ENCODE assay signal across 8 mouse cellular contexts in the genomic region with DNA sequence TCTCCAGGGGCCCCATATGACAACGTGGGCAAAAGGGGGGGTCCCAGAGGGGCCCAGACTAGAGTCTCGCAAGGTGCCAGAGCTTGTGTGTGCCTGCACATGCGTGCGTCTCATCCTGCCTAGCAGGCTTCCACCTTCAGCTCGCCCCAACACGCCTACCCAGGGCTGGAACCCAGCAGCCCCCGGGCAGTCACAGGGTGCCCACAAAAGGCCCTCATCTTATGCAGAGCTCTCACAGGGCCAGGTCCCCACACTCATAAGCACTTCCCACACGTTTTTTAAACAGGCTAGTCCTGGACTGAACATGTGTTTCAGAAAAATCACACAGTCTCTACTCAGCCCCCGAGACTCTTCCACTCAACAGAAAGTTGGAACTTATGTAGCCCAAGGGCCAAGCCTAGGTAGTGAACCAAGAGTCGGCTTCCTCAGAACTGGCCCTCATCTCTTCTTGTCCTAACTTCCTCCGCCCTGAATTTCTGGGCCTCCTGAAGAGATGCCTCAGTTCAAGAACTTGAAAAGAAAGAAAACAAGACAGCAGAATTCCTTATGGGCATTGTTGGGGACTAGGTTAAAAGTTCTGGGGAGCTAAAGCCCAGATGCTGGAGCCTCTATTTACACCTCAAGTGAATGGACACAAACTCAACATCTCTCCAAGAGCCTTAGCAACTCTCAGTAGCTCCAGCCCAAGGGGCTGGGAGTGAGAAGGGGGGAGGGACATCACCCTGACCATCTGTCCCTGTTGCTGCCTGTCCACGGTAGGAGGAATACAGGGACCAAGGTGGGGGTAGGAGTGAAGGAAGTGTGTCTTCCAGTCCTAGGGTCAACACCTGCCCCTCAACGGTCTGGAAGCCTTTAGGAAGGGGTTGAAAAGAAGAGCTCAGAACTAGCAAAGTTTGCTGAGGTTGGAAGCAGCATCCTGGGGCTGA. TPM values are rescaled to one million over a fixed set of nuclear protein-coding genes. Genes with fewer than 3 reads are reported as not detected.
DNase-seq lines count a peak whose midpoint lies in the region; ATAC-seq and TF ChIP-seq lines count a peak whose summit lies in the region.

No protein-coding gene starts in this region.

- H3K4me1 ChIP-seq in lung, embryonic 14.5 days (ENCODE audit: insufficient read depth), result peaks cover 36% of the 10 kb centered on the region
- H3K4me1 ChIP-seq in hindbrain, embryonic 10.5 days (replicated peaks), result peaks cover 72% of the 10 kb centered on the region
- H3K4me1 ChIP-seq in midbrain, embryonic 10.5 days, result peaks cover 68% of the 10 kb centered on the region

- no peaks in the 10 kb centered on the region for H3K27me3 ChIP-seq in lung, embryonic 14.5 days (ENCODE audit: insufficient read depth, low read length)
- no peaks in the 10 kb centered on the region for H3K27me3 ChIP-seq in hindbrain, embryonic 10.5 days (ENCODE audit: insufficient read depth, poor library complexity, severe bottlenecking)
- no peaks in the 10 kb centered on the region for H3K27me3 ChIP-seq in midbrain, embryonic 10.5 days (ENCODE audit: low read depth, poor library complexity, severe bottlenecking)

- no peak for DNase-seq in lung, embryonic 14.5 days
- DNase-seq in lung, adult 18-20 months, result no peak
- peak; percentile 71 for DNase-seq in cerebellum, adult 9-11 months
- peak; percentile 35 for DNase-seq in hindbrain, embryonic 10.5 days (ENCODE audit: low spot score)
- DNase-seq in midbrain, embryonic 10.5 days (ENCODE audit: low spot score), result no peak
- DNase-seq in embryo, embryonic 11 days, result no peak
- DNase-seq in ovary, postnatal 36 days (ENCODE audit: low spot score), result no peak
- no peak for DNase-seq in Muller cell, postnatal 12 days (ENCODE audit: inconsistent ontology term)

- peaks cover 37% of the 10 kb centered on the region for H3K36me3 ChIP-seq in lung, embryonic 14.5 days (ENCODE audit: insufficient read depth)
- H3K36me3 ChIP-seq in hindbrain, embryonic 10.5 days, result peaks cover 39% of the 10 kb centered on the region
- peaks cover 40% of the 10 kb centered on the region for H3K36me3 ChIP-seq in midbrain, embryonic 10.5 days

- 3% methylated on average over 13 of the region's 13 CpGs for WGBS in lung, embryonic 14.5 days
- WGBS in hindbrain, embryonic 10.5 days, result 20% methylated on average over 13 of the region's 13 CpGs
- 24% methylated on average over 13 of the region's 13 CpGs for WGBS in midbrain, embryonic 10.5 days

- H3K4me3 ChIP-seq in lung, embryonic 14.5 days (ENCODE audit: low read depth, low read length), result peak overlapping the region; percentile 85
- H3K4me3 ChIP-seq in hindbrain, embryonic 10.5 days, result peak overlapping the region; percentile 99
- peak overlapping the region; percentile 98 for H3K4me3 ChIP-seq in midbrain, embryonic 10.5 days

- no peak for TF ChIP-seq CTCF in lung, embryonic 14.5 days (IDR thresholded peaks at IDR 0.05; ENCODE audit: low read depth)

- peak overlapping the region; percentile 96 for H3K27ac ChIP-seq in lung, embryonic 14.5 days (ENCODE audit: low read depth)
- peak overlapping the region; percentile 98 for H3K27ac ChIP-seq in hindbrain, embryonic 10.5 days
- H3K27ac ChIP-seq in midbrain, embryonic 10.5 days (replicated peaks), result peak overlapping the region; percentile 98

- H3K9me3 ChIP-seq in lung, embryonic 14.5 days (ENCODE audit: low read depth, low read length), result no peaks in the 10 kb centered on the region
- H3K9me3 ChIP-seq in hindbrain, embryonic 10.5 days, result no peaks in the 10 kb centered on the region
- no peaks in the 10 kb centered on the region for H3K9me3 ChIP-seq in midbrain, embryonic 10.5 days (replicated peaks)

- peak overlapping the region; percentile 93 for H3K9ac ChIP-seq in lung, embryonic 14.5 days

- H3K4me2 ChIP-seq in lung, embryonic 14.5 days, result peak overlapping the region; percentile 89

- ATAC-seq in lung, embryonic 14.5 days (ENCODE audit: insufficient read depth), result no peak

RNA-seq across cellular contexts. Expression of a gene that starts 6.5 kb away (rescaled TPM):
- 53.7 and 55.1 TPM in 2 replicates for polyA plus RNA-seq in lung, embryonic 14.5 days (2014; fragmentation: Nextera tagmentation; extraction: Ambion mirVana)
- polyA plus RNA-seq in hindbrain, embryonic 10.5 days (2016; fragmentation: Nextera tagmentation; extraction: Ambion mirVana), result 39.9 and 49.6 TPM in 2 replicates
- polyA plus RNA-seq in midbrain, embryonic 10.5 days (2016; fragmentation: Nextera tagmentation; extraction: Ambion mirVana), result 41.8 and 45.9 TPM in 2 replicates

RNA-seq across cellular contexts. Expression of a gene that starts 6.8 kb away (rescaled TPM):
- 86.7 and 87.7 TPM in 2 replicates for polyA plus RNA-seq in lung, embryonic 14.5 days (2014; fragmentation: Nextera tagmentation; extraction: Ambion mirVana)
- 90.2 and 111 TPM in 2 replicates for polyA plus RNA-seq in hindbrain, embryonic 10.5 days (2016; fragmentation: Nextera tagmentation; extraction: Ambion mirVana)
- polyA plus RNA-seq in midbrain, embryonic 10.5 days (2016; fragmentation: Nextera tagmentation; extraction: Ambion mirVana), result 79.0 and 79.2 TPM in 2 replicates

RNA-seq across cellular contexts. Expression of a gene that starts 34.9 kb away (rescaled TPM):
- polyA plus RNA-seq in lung, embryonic 14.5 days (2014; fragmentation: Nextera tagmentation; extraction: Ambion mirVana), result 6.0 and 6.5 TPM in 2 replicates
- 4.8 and 5.7 TPM in 2 replicates for polyA plus RNA-seq in hindbrain, embryonic 10.5 days (2016; fragmentation: Nextera tagmentation; extraction: Ambion mirVana)
- polyA plus RNA-seq in midbrain, embryonic 10.5 days (2016; fragmentation: Nextera tagmentation; extraction: Ambion mirVana), result 4.3 and 4.7 TPM in 2 replicates

RNA-seq across cellular contexts. Expression of a gene that starts 37.5 kb away (rescaled TPM):
- 99.3 and 105 TPM in 2 replicates for polyA plus RNA-seq in lung, embryonic 14.5 days (2014; fragmentation: Nextera tagmentation; extraction: Ambion mirVana)
- 110 and 136 TPM in 2 replicates for polyA plus RNA-seq in hindbrain, embryonic 10.5 days (2016; fragmentation: Nextera tagmentation; extraction: Ambion mirVana)
- polyA plus RNA-seq in midbrain, embryonic 10.5 days (2016; fragmentation: Nextera tagmentation; extraction: Ambion mirVana), result 128 and 141 TPM in 2 replicates

RNA-seq across cellular contexts. Expression of a gene that starts 39.9 kb away (rescaled TPM):
- 16.0 and 17.8 TPM in 2 replicates for polyA plus RNA-seq in lung, embryonic 14.5 days (2014; fragmentation: Nextera tagmentation; extraction: Ambion mirVana)
- polyA plus RNA-seq in hindbrain, embryonic 10.5 days (2016; fragmentation: Nextera tagmentation; extraction: Ambion mirVana), result 16.6 and 19.4 TPM in 2 replicates
- polyA plus RNA-seq in midbrain, embryonic 10.5 days (2016; fragmentation: Nextera tagmentation; extraction: Ambion mirVana), result 16.7 and 19.8 TPM in 2 replicates

Comparison
In these comparisons a context has a peak if more than half of its experiments do, and no peak if none do; other contexts are left out.
1. DNase-seq: peak in cerebellum, adult 9-11 months (single experiment) and hindbrain, embryonic 10.5 days (single experiment); none in lung, embryonic 14.5 days (single experiment), lung, adult 18-20 months (0 of 2), midbrain, embryonic 10.5 days (single experiment), embryo, embryonic 11 days (single experiment), ovary, postnatal 36 days (single experiment) and Muller cell, postnatal 12 days (single experiment).
2. Peak in every context shown above with its lines, with median percentiles within 50 percentile points of each other: H3K27ac ChIP-seq and H3K4me3 ChIP-seq.